Mouse (Mus musculus) hindbrain, postnatal 0 days (tissue): ENCODE measurements around the gene Gatb. TPM values are rescaled to one million over a fixed set of nuclear protein-coding genes. Genes with fewer than 3 reads are reported as not detected.

Source experiments
- ATAC-seq: fragments of 200-750 bp; cut with Nextera tagmentation; 2 replicates; pipeline ENCODE4 v1.8.0; 2017; ENCODE audit warnings: mild to moderate bottlenecking, moderate TSS enrichment, moderate library complexity
- DNase-seq: peaks from one replicate; pipeline ENCODE4 v3.0.0-alpha.2; 2015; ENCODE audit warnings: low spot score
- H3K27ac ChIP-seq: fragments of 300-500 bp; sonication (generic); 2 replicates; pipeline ENCODE4 v1.5.1; 2014; ENCODE audit warnings: mild to moderate bottlenecking
- H3K27me3 ChIP-seq: fragments of 300-500 bp; sonication (generic); 2 replicates; pipeline ENCODE4 v1.6.1; 2014; ENCODE audit warnings: low read length, mixed read lengths; ENCODE audit not compliant: insufficient read depth
- H3K36me3 ChIP-seq: fragments of 300-500 bp; sonication (generic); 2 replicates; pipeline ENCODE4 v1.6.1; 2014; ENCODE audit warnings: low read length, mixed read lengths; ENCODE audit not compliant: insufficient read depth
- H3K4me1 ChIP-seq: fragments of 300-500 bp; sonication (generic); 2 replicates; pipeline ENCODE4 v1.6.1; 2014; ENCODE audit warnings: antibody characterized with exemption, low read length, mixed read lengths; ENCODE audit not compliant: insufficient read depth
- H3K4me2 ChIP-seq: fragments of 300-500 bp; sonication (generic); 2 replicates; pipeline ENCODE4 v1.6.1; 2014; ENCODE audit warnings: low read depth, mild to moderate bottlenecking, low read length, moderate library complexity, mixed read lengths
- H3K4me3 ChIP-seq: fragments of 300-500 bp; sonication (generic); 2 replicates; pipeline ENCODE4 v1.5.1; 2014; ENCODE audit warnings: low read length
- H3K9ac ChIP-seq: fragments of 300-500 bp; sonication (generic); replicated peaks from 2 replicates; pipeline ENCODE4 v1.6.1; 2014; ENCODE audit warnings: mild to moderate bottlenecking, low read length, moderate library complexity, mixed read lengths
- H3K9me3 ChIP-seq: fragments of 300-500 bp; sonication (generic); 2 replicates; pipeline ENCODE4 v1.6.1; 2016; ENCODE audit warnings: low read length, mixed read lengths
- CTCF ChIP-seq: IDR thresholded peaks from 2 replicates; pipeline ENCODE4 v1.5.1; 2016; ENCODE audit warnings: antibody characterized with exemption, control low read depth, low read depth
- WGBS: fragments of 180-500 bp; shearing (Covaris S2); extraction: QIAGEN DNeasy Blood & Tissue Kit; methylation state at CpG from one replicate; pipeline ENCODE4 v1.1.7; 2014; 5-methylcytosine and 5-hydroxymethylcytosine counted together
- polyA plus RNA-seq: library from polyadenylated mRNA; unstranded; fragments of >200 nt; fragmentation: Nextera tagmentation; extraction: Ambion mirVana; gene quantifications from 2 replicates; pipeline ENCODE4 v1.2.1, GENCODE M21; 2015
- total RNA-seq: library from RNA; depleted of rRNA; stranded (reverse); fragments of >200 nt; gene quantifications from 2 replicates; pipeline ENCODE4 v1.2.3, GENCODE M21; 2014

Gatb gene
- total and polyA plus RNA-seq, 2 experiments from 2014 or later, result 18.4 to 44.8 TPM

DNA sequence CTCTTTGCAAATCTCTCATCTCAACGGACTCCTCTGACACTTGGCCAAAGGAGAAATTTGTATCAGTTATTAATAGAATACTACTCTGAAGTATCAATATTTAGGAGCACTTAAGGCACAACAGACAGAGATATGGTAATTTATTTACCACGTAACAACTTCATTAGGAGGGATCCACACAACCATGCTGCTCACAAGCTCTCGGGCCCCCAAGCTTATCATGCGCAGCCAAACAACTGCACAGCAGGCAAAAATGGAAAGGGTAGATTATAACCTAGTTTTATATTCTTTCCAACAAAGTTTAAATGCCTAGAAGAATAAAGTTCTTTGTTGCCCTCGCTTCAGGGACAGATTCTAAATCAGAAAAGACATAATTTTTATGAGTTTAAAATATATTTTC is 106.0 kb downstream of the Gatb start:
- Histone ChIP-seq H3K4me1 (no peaks in the 10 kb centered on the region), H3K9ac (no peak overlapping the region), H3K4me3 (no peak overlapping the region), H3K27ac (no peak overlapping the region), H3K36me3 (no peaks in the 10 kb centered on the region), H3K27me3 (no peaks in the 10 kb centered on the region), H3K9me3 (no peaks in the 10 kb centered on the region), H3K4me2 (no peak overlapping the region)
- no peak for DNase-seq
- no peak for TF ChIP-seq CTCF
- 77% methylated on average over 5 of the region's 5 CpGs for WGBS
- ATAC-seq, result no peak

DNA sequence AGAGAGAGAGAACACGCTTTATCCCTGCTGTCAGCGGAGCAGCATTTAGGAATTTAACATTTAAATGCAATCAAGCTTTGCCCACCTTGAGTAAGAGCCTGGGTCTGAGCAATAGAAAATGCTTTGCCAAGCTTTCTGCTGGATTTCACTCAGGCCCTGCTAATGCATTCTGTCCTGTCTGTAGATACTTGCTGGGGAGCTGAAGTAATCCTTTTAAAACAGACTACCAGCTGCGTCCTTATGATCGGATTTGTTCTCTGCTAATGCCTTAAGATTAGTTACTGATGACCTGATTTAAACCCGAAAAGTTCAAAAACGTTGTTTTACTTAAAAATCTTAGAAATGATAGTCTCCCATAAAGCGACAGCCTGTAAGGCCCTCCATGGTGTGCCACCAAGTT is 107.2 kb downstream of the Gatb start:
- Histone ChIP-seq H3K36me3 (no peaks in the 10 kb centered on the region), H3K9me3 (no peaks in the 10 kb centered on the region), H3K9ac (no peak overlapping the region), H3K4me1 (no peaks in the 10 kb centered on the region), H3K27ac (no peak overlapping the region), H3K4me3 (no peak overlapping the region), H3K27me3 (no peaks in the 10 kb centered on the region), H3K4me2 (no peak overlapping the region)
- DNase-seq, result peak; percentile 12
- 66% methylated on average over 7 of the region's 7 CpGs for WGBS
- no peak for ATAC-seq
- no peak for TF ChIP-seq CTCF

DNA sequence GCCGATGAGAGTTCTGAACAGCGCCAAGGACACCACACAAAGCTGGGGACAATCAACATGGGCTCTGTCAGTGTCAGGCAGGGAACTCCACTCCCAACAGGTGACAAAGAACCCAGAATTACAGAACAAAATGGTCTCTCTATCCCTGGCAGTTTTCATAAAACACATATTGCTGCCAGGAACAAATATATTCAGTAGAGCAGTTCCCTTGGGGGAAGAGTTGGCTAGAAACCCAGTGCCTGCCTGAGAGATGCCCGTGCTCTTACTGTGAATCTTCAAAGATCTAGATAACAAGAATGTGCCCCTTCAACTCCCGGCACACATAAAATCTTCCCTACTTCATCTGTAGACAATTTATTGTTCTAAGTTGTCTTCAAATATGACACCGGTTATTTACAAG is 109.7 kb downstream of the Gatb start:
- Histone ChIP-seq H3K9ac (no peak overlapping the region), H3K36me3 (no peaks in the 10 kb centered on the region), H3K27ac (no peak overlapping the region), H3K4me1 (no peaks in the 10 kb centered on the region), H3K27me3 (no peaks in the 10 kb centered on the region), H3K4me3 (no peak overlapping the region), H3K4me2 (no peak overlapping the region), H3K9me3 (no peaks in the 10 kb centered on the region)
- TF ChIP-seq CTCF, result no peak
- no peak for ATAC-seq
- 87% methylated on average over 5 of the region's 5 CpGs for WGBS
- no peak for DNase-seq

DNA sequence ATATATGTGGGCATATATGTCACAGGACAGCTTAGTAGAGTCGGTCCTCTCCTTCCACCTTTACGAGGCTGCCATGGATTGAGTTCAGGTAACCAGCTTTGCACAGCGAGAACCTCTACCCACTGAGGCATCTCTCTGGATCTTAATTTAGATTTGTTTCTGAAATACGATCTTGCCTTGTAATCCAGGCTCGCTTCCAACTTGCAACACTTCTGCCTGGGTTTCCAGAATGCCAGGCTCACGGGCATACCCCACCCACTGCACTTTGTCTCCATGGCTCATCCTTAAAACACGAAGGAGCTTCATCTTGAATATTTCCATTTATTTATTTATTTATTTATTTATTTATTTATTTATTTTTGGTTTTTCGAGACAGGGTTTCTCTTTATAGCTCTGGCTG is 111.4 kb downstream of the Gatb start:
- TF ChIP-seq CTCF, result no peak
- Histone ChIP-seq H3K36me3 (no peaks in the 10 kb centered on the region), H3K9ac (no peak overlapping the region), H3K4me3 (no peak overlapping the region), H3K9me3 (no peaks in the 10 kb centered on the region), H3K27me3 (no peaks in the 10 kb centered on the region), H3K4me2 (no peak overlapping the region), H3K4me1 (no peaks in the 10 kb centered on the region), H3K27ac (no peak overlapping the region)
- ATAC-seq, result no peak
- DNase-seq, result no peak
- 83% methylated on average over 8 of the region's 8 CpGs for WGBS

DNA sequence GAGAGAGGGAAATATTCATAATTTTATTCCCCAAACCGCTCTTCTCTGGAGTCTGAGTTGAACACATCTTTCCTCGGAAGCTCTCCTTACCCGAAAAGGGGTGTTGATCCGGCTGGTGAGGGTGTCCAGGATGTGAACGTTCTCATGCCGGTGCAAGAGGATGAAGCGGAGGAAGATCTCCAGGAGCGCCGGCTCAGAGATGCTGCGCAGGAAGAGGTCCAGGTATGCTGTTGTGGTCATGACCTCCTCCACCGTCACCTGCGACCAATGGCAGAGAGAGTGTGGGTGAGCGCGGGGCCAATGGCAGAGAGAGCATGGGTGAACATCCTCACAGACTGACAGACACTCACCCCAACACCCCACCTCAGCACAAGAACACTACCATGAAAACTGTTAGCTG is 114.4 kb downstream of the Gatb start:
- no peak overlapping the region for H3K27ac ChIP-seq
- ATAC-seq (no peak), DNase-seq (no peak)
- TF ChIP-seq CTCF, result no peak
- H3K27me3 ChIP-seq, result no peaks in the 10 kb centered on the region
- no peaks in the 10 kb centered on the region for H3K4me1 ChIP-seq
- no peaks in the 10 kb centered on the region for H3K9me3 ChIP-seq
- WGBS, result 94% methylated on average over 14 of the region's 14 CpGs
- no peaks in the 10 kb centered on the region for H3K36me3 ChIP-seq
- no peak overlapping the region for H3K4me2 ChIP-seq
- no peak overlapping the region for H3K9ac ChIP-seq
- H3K4me3 ChIP-seq, result no peak overlapping the region

DNA sequence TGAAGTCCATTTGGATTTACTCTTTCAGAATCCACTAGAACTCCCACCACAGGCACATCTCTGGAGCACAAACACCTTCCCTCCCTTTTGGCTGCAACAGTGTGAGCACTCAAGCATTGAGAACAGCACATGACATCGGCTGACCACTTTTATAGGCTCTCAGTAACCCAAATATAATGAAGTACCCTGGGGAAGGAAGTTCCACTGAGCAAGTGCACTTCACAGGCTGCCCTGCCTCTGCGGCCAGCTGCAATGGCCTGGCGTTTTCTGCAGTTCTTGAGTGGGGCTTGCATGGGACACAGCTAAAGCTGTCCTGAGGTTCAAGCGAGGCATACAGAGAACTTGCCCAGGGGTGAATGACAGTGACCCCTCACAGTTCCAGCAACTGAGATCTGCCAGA is 117.2 kb downstream of the Gatb start:
- DNase-seq (no peak), ATAC-seq (no peak)
- H3K9me3 ChIP-seq, result no peaks in the 10 kb centered on the region
- no peak overlapping the region for H3K9ac ChIP-seq
- no peaks in the 10 kb centered on the region for H3K4me1 ChIP-seq
- no peak overlapping the region for H3K4me2 ChIP-seq
- WGBS, result 64% methylated on average over 4 of the region's 4 CpGs
- no peaks in the 10 kb centered on the region for H3K27me3 ChIP-seq
- H3K4me3 ChIP-seq, result no peak overlapping the region
- no peak for TF ChIP-seq CTCF
- H3K27ac ChIP-seq, result no peak overlapping the region
- H3K36me3 ChIP-seq, result no peaks in the 10 kb centered on the region

DNA sequence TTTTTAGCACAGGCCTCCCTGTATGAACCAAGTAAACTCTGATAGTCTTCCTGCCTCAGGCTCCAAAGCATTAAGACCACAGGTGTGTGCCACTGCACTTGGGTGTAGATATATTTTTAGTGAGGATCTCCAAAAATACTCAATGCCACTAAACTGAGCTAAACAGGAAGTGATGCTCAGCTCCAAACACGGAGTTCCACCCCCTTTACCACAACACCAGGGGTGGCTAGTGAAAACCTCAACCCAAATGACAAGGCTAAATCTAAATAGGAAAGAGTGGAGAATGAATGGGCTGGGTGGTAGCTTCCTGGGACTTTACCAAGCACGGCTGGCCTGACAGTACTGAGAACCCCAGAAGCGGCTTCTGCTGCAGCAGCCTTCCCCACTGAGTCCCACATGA is 119.1 kb downstream of the Gatb start:
- no peak overlapping the region for H3K9ac ChIP-seq
- H3K4me3 ChIP-seq, result no peak overlapping the region
- ATAC-seq (no peak), DNase-seq (no peak)
- no peaks in the 10 kb centered on the region for H3K4me1 ChIP-seq
- no peak overlapping the region for H3K27ac ChIP-seq
- H3K27me3 ChIP-seq, result no peaks in the 10 kb centered on the region
- TF ChIP-seq CTCF, result no peak
- H3K9me3 ChIP-seq, result no peaks in the 10 kb centered on the region
- H3K36me3 ChIP-seq, result no peaks in the 10 kb centered on the region
- 47% methylated on average over 3 of the region's 3 CpGs for WGBS
- no peak overlapping the region for H3K4me2 ChIP-seq
